In genomic region chr5:66327949-66328726, GRCm38 (mm10) we compare ENCODE assay signal across 10 mouse cellular contexts.
DNase-seq lines count a peak whose midpoint lies in the region; ATAC-seq lines count a peak whose summit lies in the region.
"Had no signal": no experiment of that assay in that cellular context is flagged by ENCODE, and none has a peak within 500 bp of the region (broad histone marks: within the 10 kb centered on the region; RNA-seq: fewer than 3 reads in every experiment).

No protein-coding gene starts in this region.

- no peaks in the 10 kb centered on the region for H3K36me3 ChIP-seq in heart, embryonic 14.5 days (ENCODE audit: control insufficient read depth, insufficient read depth, low read length)
- H3K36me3 ChIP-seq in heart, embryonic 10.5 days, result no peaks in the 10 kb centered on the region
- no peaks in the 10 kb centered on the region for H3K36me3 ChIP-seq in hindbrain, embryonic 15.5 days
- no peaks in the 10 kb centered on the region for H3K36me3 ChIP-seq in neural tube, embryonic 14.5 days (ENCODE audit: control insufficient read depth, insufficient read depth, low read length)
- no peaks in the 10 kb centered on the region for H3K36me3 ChIP-seq in liver, embryonic 11.5 days (ENCODE audit: control insufficient read depth, insufficient read depth, low read length)

- H3K27ac ChIP-seq in heart, embryonic 14.5 days (replicated peaks in 1 of 2; ENCODE audit: control insufficient read depth in 1 of 2, insufficient read depth in 1 of 2, low read depth in 2 of 2, low read length in 2 of 2), result no peak overlapping the region
- H3K27ac ChIP-seq in heart, embryonic 10.5 days, result no peak overlapping the region
- peak overlapping the region; percentile 66 for H3K27ac ChIP-seq in hindbrain, embryonic 15.5 days (replicated peaks)
- peak overlapping the region; percentile 81 for H3K27ac ChIP-seq in neural tube, embryonic 14.5 days (ENCODE audit: low read depth, low read length)
- H3K27ac ChIP-seq in liver, embryonic 11.5 days (ENCODE audit: low read depth, low read length), result no peak overlapping the region
- H3K27ac ChIP-seq: heart, adult 2 months had no signal

- WGBS in heart, embryonic 14.5 days, result 31% methylated on average over 19 of the region's 19 CpGs
- WGBS in heart, embryonic 10.5 days, result 48% methylated on average over 19 of the region's 19 CpGs
- WGBS in hindbrain, embryonic 15.5 days, result 11% methylated on average over 19 of the region's 19 CpGs
- WGBS in neural tube, embryonic 14.5 days, result 15% methylated on average over 19 of the region's 19 CpGs
- 71% methylated on average over 19 of the region's 19 CpGs for WGBS in liver, embryonic 11.5 days

- H3K9ac ChIP-seq in heart, embryonic 14.5 days (ENCODE audit: low read length), result no peak overlapping the region
- no peak overlapping the region for H3K9ac ChIP-seq in hindbrain, embryonic 15.5 days
- no peak overlapping the region; the same call in 1 of the 2 replicates for H3K9ac ChIP-seq in neural tube, embryonic 14.5 days (replicated peaks; ENCODE audit: low read depth, low read length)
- H3K9ac ChIP-seq in liver, embryonic 11.5 days (ENCODE audit: low read depth, low read length), result no peak overlapping the region

- H3K27me3 ChIP-seq in heart, embryonic 14.5 days (ENCODE audit: control insufficient read depth, insufficient read depth, low read length), result no peaks in the 10 kb centered on the region
- H3K27me3 ChIP-seq in heart, embryonic 10.5 days (ENCODE audit: insufficient read depth, poor library complexity, severe bottlenecking), result no peaks in the 10 kb centered on the region
- H3K27me3 ChIP-seq in hindbrain, embryonic 15.5 days, result no peaks in the 10 kb centered on the region
- no peaks in the 10 kb centered on the region for H3K27me3 ChIP-seq in neural tube, embryonic 14.5 days (ENCODE audit: control insufficient read depth, insufficient read depth, low read length)
- H3K27me3 ChIP-seq in liver, embryonic 11.5 days (replicated peaks; ENCODE audit: control insufficient read depth, insufficient read depth, low read length), result no peaks in the 10 kb centered on the region

- peaks cover 19 to 38% of the 10 kb centered on the region in 2 experiments for H3K4me1 ChIP-seq in heart, embryonic 14.5 days (ENCODE audit: control insufficient read depth in 2 of 2, insufficient read depth in 2 of 2, low read length in 2 of 2)
- peaks cover 30% of the 10 kb centered on the region for H3K4me1 ChIP-seq in heart, embryonic 10.5 days
- H3K4me1 ChIP-seq in hindbrain, embryonic 15.5 days (replicated peaks), result peaks cover 32% of the 10 kb centered on the region
- peaks cover 19% of the 10 kb centered on the region for H3K4me1 ChIP-seq in neural tube, embryonic 14.5 days (ENCODE audit: control insufficient read depth, insufficient read depth, low read length)
- H3K4me1 ChIP-seq in liver, embryonic 11.5 days (replicated peaks; ENCODE audit: control insufficient read depth, insufficient read depth, low read length), result no peaks in the 10 kb centered on the region

- no peak for ATAC-seq in heart, embryonic 14.5 days (ENCODE audit: insufficient number of reproducible peaks, insufficient read depth, low FRiP score, low read depth)
- peak; percentile 83 for ATAC-seq in hindbrain, embryonic 15.5 days (ENCODE audit: low FRiP score, low read depth)
- ATAC-seq in neural tube, embryonic 14.5 days (ENCODE audit: low read depth), result peak; percentile 83
- ATAC-seq in liver, embryonic 11.5 days (replicated peaks; ENCODE audit: low FRiP score), result no peak

- H3K9me3 ChIP-seq in heart, embryonic 14.5 days (ENCODE audit: control insufficient read depth, low read length), result no peaks in the 10 kb centered on the region
- H3K9me3 ChIP-seq in heart, embryonic 10.5 days, result no peaks in the 10 kb centered on the region
- no peaks in the 10 kb centered on the region for H3K9me3 ChIP-seq in hindbrain, embryonic 15.5 days
- H3K9me3 ChIP-seq in neural tube, embryonic 14.5 days (ENCODE audit: control insufficient read depth, low read length), result no peaks in the 10 kb centered on the region
- no peaks in the 10 kb centered on the region; the same call in 1 of the 2 replicates for H3K9me3 ChIP-seq in liver, embryonic 11.5 days (ENCODE audit: control insufficient read depth, low read length)

- DNase-seq in heart, embryonic 10.5 days (ENCODE audit: low spot score), result no peak
- DNase-seq in retina, postnatal 1 day, result peak; percentile 50
- DNase-seq in retina, embryonic 14.5 days (ENCODE audit: low spot score), result no peak
- no peak for DNase-seq in layer of hippocampus, adult 18-20 months (ENCODE audit: low spot score in 2 of 2)
- no peak for DNase-seq in liver, embryonic 11.5 days (ENCODE audit: low spot score)
- DNase-seq: heart, adult 2 months; thymus, postnatal 4 days had no signal

- no peak overlapping the region for H3K4me3 ChIP-seq in heart, embryonic 14.5 days (ENCODE audit: control insufficient read depth in 1 of 2, insufficient read depth in 1 of 2, low read depth in 1 of 2, low read length in 2 of 2)
- H3K4me3 ChIP-seq in heart, embryonic 10.5 days, result no peak overlapping the region
- peak overlapping the region; percentile 6; the same call in 1 of the 2 replicates for H3K4me3 ChIP-seq in hindbrain, embryonic 15.5 days
- H3K4me3 ChIP-seq in neural tube, embryonic 14.5 days (ENCODE audit: low read depth, low read length), result peak overlapping the region; percentile 2; the same call in 1 of the 2 replicates
- H3K4me3 ChIP-seq in liver, embryonic 11.5 days (ENCODE audit: low read depth, low read length), result no peak overlapping the region
- H3K4me3 ChIP-seq: heart, adult 2 months had no signal

- peak overlapping the region; percentile 53 for H3K4me2 ChIP-seq in heart, embryonic 14.5 days (ENCODE audit: low read length)
- peak overlapping the region; percentile 45 for H3K4me2 ChIP-seq in hindbrain, embryonic 15.5 days
- H3K4me2 ChIP-seq in neural tube, embryonic 14.5 days (ENCODE audit: low read depth, low read length), result peak overlapping the region; percentile 35; the same call in 1 of the 2 replicates
- no peak overlapping the region for H3K4me2 ChIP-seq in liver, embryonic 11.5 days

Comparison
In these comparisons a context has a peak if more than half of its experiments do, and no peak if none do; other contexts are left out.
1. ATAC-seq: peak in hindbrain, embryonic 15.5 days (single experiment) and neural tube, embryonic 14.5 days (single experiment); none in heart, embryonic 14.5 days (single experiment) and liver, embryonic 11.5 days (single experiment).
2. H3K27ac ChIP-seq: peak in hindbrain, embryonic 15.5 days (single experiment) and neural tube, embryonic 14.5 days (single experiment); none in heart, embryonic 14.5 days (0 of 2), heart, embryonic 10.5 days (single experiment) and liver, embryonic 11.5 days (single experiment).
3. H3K4me3 ChIP-seq: peak in hindbrain, embryonic 15.5 days (single experiment) and neural tube, embryonic 14.5 days (single experiment); none in heart, embryonic 14.5 days (0 of 2), heart, embryonic 10.5 days (single experiment) and liver, embryonic 11.5 days (single experiment).